In genomic region chr5:99848158-99848988, GRCm38 (mm10) we compare ENCODE assay signal across 26 mouse cellular contexts. TPM values are rescaled to one million over a fixed set of nuclear protein-coding genes. Genes with fewer than 3 reads are reported as not detected.
DNase-seq lines count a peak whose midpoint lies in the region; ATAC-seq and TF ChIP-seq lines count a peak whose summit lies in the region.
"Had no signal": no experiment of that assay in that cellular context is flagged by ENCODE, and none has a peak within 500 bp of the region (broad histone marks: within the 10 kb centered on the region; RNA-seq: fewer than 3 reads in every experiment).

No protein-coding gene starts in this region.

- H3K4me2 ChIP-seq in forebrain, postnatal 0 days (ENCODE audit: low read depth) = no peak overlapping the region
- no peak overlapping the region for H3K4me2 ChIP-seq in forebrain, embryonic 11.5 days (ENCODE audit: low read depth, low read length, severe bottlenecking)
- no peak overlapping the region for H3K4me2 ChIP-seq in hindbrain, embryonic 13.5 days
- no peak overlapping the region for H3K4me2 ChIP-seq in hindbrain, embryonic 11.5 days (replicated peaks; ENCODE audit: low read depth, low read length)
- H3K4me2 ChIP-seq in neural tube, embryonic 15.5 days = no peak overlapping the region
- H3K4me2 ChIP-seq: heart, embryonic 12.5 days; lung, embryonic 15.5 days; stomach, embryonic 15.5 days had no signal

- peak overlapping the region; percentile 22; the same call in 1 of the 2 replicates for H3K27ac ChIP-seq in forebrain, postnatal 0 days (ENCODE audit: low read depth, low read length)
- H3K27ac ChIP-seq in forebrain, embryonic 11.5 days (ENCODE audit: low read depth, low read length) = no peak overlapping the region
- peak overlapping the region; percentile 55 for H3K27ac ChIP-seq in hindbrain, embryonic 13.5 days
- H3K27ac ChIP-seq in hindbrain, embryonic 11.5 days (ENCODE audit: low read depth, low read length) = no peak overlapping the region
- H3K27ac ChIP-seq in limb, embryonic 10.5 days = 0 out of 2 replicates have a peak overlapping the region, but pooled peaks have one; percentile 23
- 0 out of 2 replicates have a peak overlapping the region, but pooled peaks have one; percentile 48 for H3K27ac ChIP-seq in neural tube, embryonic 15.5 days (replicated peaks)
- H3K27ac ChIP-seq: liver, embryonic 14.5 days; lung, embryonic 15.5 days; stomach, embryonic 15.5 days had no signal

- peaks cover 4% of the 10 kb centered on the region for H3K4me1 ChIP-seq in forebrain, postnatal 0 days (ENCODE audit: insufficient read depth)
- H3K4me1 ChIP-seq in forebrain, embryonic 11.5 days (replicated peaks; ENCODE audit: control insufficient read depth, insufficient read depth, low read length) = no peaks in the 10 kb centered on the region
- H3K4me1 ChIP-seq in hindbrain, embryonic 13.5 days (replicated peaks) = peaks cover 22% of the 10 kb centered on the region
- no peaks in the 10 kb centered on the region for H3K4me1 ChIP-seq in hindbrain, embryonic 11.5 days (replicated peaks; ENCODE audit: control insufficient read depth, insufficient read depth, low read length)
- H3K4me1 ChIP-seq in limb, embryonic 10.5 days = peaks cover 8% of the 10 kb centered on the region; the same call in 1 of the 2 replicates
- H3K4me1 ChIP-seq in neural tube, embryonic 15.5 days = peaks cover 18% of the 10 kb centered on the region
- H3K4me1 ChIP-seq: lung, embryonic 15.5 days; stomach, embryonic 15.5 days had no signal

- DNase-seq in forebrain, postnatal 0 days = no peak
- DNase-seq in forebrain, embryonic 11.5 days (ENCODE audit: low spot score) = no peak
- DNase-seq in hindbrain, embryonic 11.5 days (ENCODE audit: low spot score) = no peak
- DNase-seq in limb, embryonic 10.5 days (ENCODE audit: low spot score) = no peak
- DNase-seq: adrenal gland, postnatal 36 days; cerebellum, adult 18-20 months; cerebellum, postnatal 25 days; embryo, embryonic 11 days; gastrocnemius, postnatal 36 days; kidney, postnatal 4 days; layer of hippocampus, adult 9-11 months; lung, postnatal 4 days; thymus, adult 18-20 months had no signal

- no peaks in the 10 kb centered on the region for H3K36me3 ChIP-seq in forebrain, postnatal 0 days (ENCODE audit: insufficient read depth)
- H3K36me3 ChIP-seq in forebrain, embryonic 11.5 days (ENCODE audit: control insufficient read depth, insufficient read depth, low read length) = no peaks in the 10 kb centered on the region
- H3K36me3 ChIP-seq in hindbrain, embryonic 13.5 days = no peaks in the 10 kb centered on the region
- H3K36me3 ChIP-seq in hindbrain, embryonic 11.5 days (ENCODE audit: control insufficient read depth, insufficient read depth, low read length) = no peaks in the 10 kb centered on the region
- no peaks in the 10 kb centered on the region for H3K36me3 ChIP-seq in limb, embryonic 10.5 days
- H3K36me3 ChIP-seq in neural tube, embryonic 15.5 days = no peaks in the 10 kb centered on the region
- H3K36me3 ChIP-seq: heart, embryonic 12.5 days; lung, embryonic 15.5 days; stomach, embryonic 15.5 days had no signal

- no peaks in the 10 kb centered on the region for H3K9me3 ChIP-seq in forebrain, postnatal 0 days (ENCODE audit: low read length)
- H3K9me3 ChIP-seq in forebrain, embryonic 11.5 days (ENCODE audit: control insufficient read depth, low read length) = no peaks in the 10 kb centered on the region
- H3K9me3 ChIP-seq in hindbrain, embryonic 13.5 days = no peaks in the 10 kb centered on the region
- H3K9me3 ChIP-seq in hindbrain, embryonic 11.5 days (ENCODE audit: control insufficient read depth, low read length) = no peaks in the 10 kb centered on the region
- no peaks in the 10 kb centered on the region for H3K9me3 ChIP-seq in limb, embryonic 10.5 days (replicated peaks)
- H3K9me3 ChIP-seq in neural tube, embryonic 15.5 days (replicated peaks) = no peaks in the 10 kb centered on the region
- H3K9me3 ChIP-seq: heart, embryonic 12.5 days; lung, embryonic 15.5 days; stomach, embryonic 15.5 days had no signal

- H3K4me3 ChIP-seq in forebrain, postnatal 0 days (ENCODE audit: low read depth, low read length) = no peak overlapping the region
- no peak overlapping the region for H3K4me3 ChIP-seq in forebrain, embryonic 11.5 days (ENCODE audit: low read depth, low read length)
- H3K4me3 ChIP-seq in hindbrain, embryonic 13.5 days = no peak overlapping the region
- no peak overlapping the region for H3K4me3 ChIP-seq in hindbrain, embryonic 11.5 days (ENCODE audit: low read depth, low read length)
- no peak overlapping the region for H3K4me3 ChIP-seq in limb, embryonic 10.5 days
- H3K4me3 ChIP-seq in neural tube, embryonic 15.5 days (replicated peaks) = no peak overlapping the region
- H3K4me3 ChIP-seq: heart, embryonic 12.5 days; lung, embryonic 15.5 days; stomach, embryonic 15.5 days had no signal

- TF ChIP-seq CTCF in forebrain, postnatal 0 days (IDR thresholded peaks at IDR 0.05; ENCODE audit: low read depth) = no peak

- WGBS in forebrain, postnatal 0 days = 83% methylated on average over 17 of the region's 17 CpGs
- 91% methylated on average over 17 of the region's 17 CpGs for WGBS in forebrain, embryonic 11.5 days
- 69% methylated on average over 17 of the region's 17 CpGs for WGBS in hindbrain, embryonic 13.5 days
- WGBS in hindbrain, embryonic 11.5 days = 87% methylated on average over 17 of the region's 17 CpGs
- 92% methylated on average over 17 of the region's 17 CpGs for WGBS in limb, embryonic 10.5 days
- 61% methylated on average over 17 of the region's 17 CpGs for WGBS in neural tube, embryonic 15.5 days

- H3K27me3 ChIP-seq in forebrain, postnatal 0 days (ENCODE audit: insufficient read depth, low read length) = no peaks in the 10 kb centered on the region
- H3K27me3 ChIP-seq in forebrain, embryonic 11.5 days (ENCODE audit: control insufficient read depth, insufficient read depth, low read length) = no peaks in the 10 kb centered on the region
- no peaks in the 10 kb centered on the region for H3K27me3 ChIP-seq in hindbrain, embryonic 13.5 days
- H3K27me3 ChIP-seq in hindbrain, embryonic 11.5 days (ENCODE audit: control insufficient read depth, insufficient read depth, low read length) = no peaks in the 10 kb centered on the region
- H3K27me3 ChIP-seq in limb, embryonic 10.5 days (ENCODE audit: low read depth, poor library complexity, severe bottlenecking) = no peaks in the 10 kb centered on the region
- no peaks in the 10 kb centered on the region for H3K27me3 ChIP-seq in neural tube, embryonic 15.5 days (replicated peaks)
- H3K27me3 ChIP-seq: CH12.LX; heart, embryonic 12.5 days; lung, embryonic 15.5 days; stomach, embryonic 15.5 days had no signal

- no peak for ATAC-seq in forebrain, postnatal 0 days
- no peak for ATAC-seq in forebrain, embryonic 11.5 days (replicated peaks; ENCODE audit: low FRiP score)
- no peak for ATAC-seq in hindbrain, embryonic 13.5 days (ENCODE audit: low FRiP score)
- no peak for ATAC-seq in hindbrain, embryonic 11.5 days (ENCODE audit: low FRiP score)
- ATAC-seq in neural tube, embryonic 15.5 days (ENCODE audit: low FRiP score) = no peak
- ATAC-seq in monocyte, adult 5-6 weeks (replicated peaks; ENCODE audit: insufficient number of reproducible peaks, low FRiP score, low TSS enrichment, poor library complexity, severe bottlenecking) = no peak
- ATAC-seq: intestine, embryonic 16.5 days had no signal

- no peak overlapping the region for H3K9ac ChIP-seq in forebrain, postnatal 0 days
- H3K9ac ChIP-seq in forebrain, embryonic 11.5 days (ENCODE audit: low read length) = no peak overlapping the region
- H3K9ac ChIP-seq in hindbrain, embryonic 13.5 days = no peak overlapping the region
- H3K9ac ChIP-seq in hindbrain, embryonic 11.5 days (ENCODE audit: low read depth, low read length) = no peak overlapping the region
- H3K9ac ChIP-seq in neural tube, embryonic 15.5 days (replicated peaks) = no peak overlapping the region
- H3K9ac ChIP-seq: heart, embryonic 12.5 days; liver, embryonic 14.5 days; lung, embryonic 15.5 days; stomach, embryonic 15.5 days had no signal

RNA-seq across cellular contexts. Expression of gene Vamp9, which starts 57.7 kb away (rescaled TPM):
- 0.52 and 1.5 TPM in 2 replicates for total RNA-seq in forebrain, postnatal 0 days (2014; rRNA removed)
- 0.73 and 1.2 TPM in 2 replicates for polyA plus RNA-seq in forebrain, postnatal 0 days (2015; fragmentation: Nextera tagmentation; extraction: Ambion mirVana)
- polyA plus RNA-seq in forebrain, embryonic 11.5 days (2014; fragmentation: Nextera tagmentation; extraction: Ambion mirVana) = 0.51 TPM in 1 of 2 replicates, not detected in the other
- 0.79 and 0.93 TPM in 2 replicates for polyA plus RNA-seq in hindbrain, embryonic 13.5 days (2015; fragmentation: Nextera tagmentation; extraction: Ambion mirVana)
- polyA plus RNA-seq in hindbrain, embryonic 11.5 days (2014; fragmentation: Nextera tagmentation; extraction: Ambion mirVana) = 0.24 and 0.60 TPM in 2 replicates
- polyA plus RNA-seq in limb, embryonic 10.5 days (2016; fragmentation: Nextera tagmentation; extraction: Ambion mirVana) = not detected in 2 replicates
- polyA plus RNA-seq in neural tube, embryonic 15.5 days (2015; fragmentation: Nextera tagmentation; extraction: Ambion mirVana) = 1.4 TPM in 2 replicates
- total RNA-seq in monocyte, adult 5-6 weeks (2017) = not detected in 3 replicates
- total RNA-seq: CH12.LX; gastrocnemius, postnatal 36 days; hematopoietic stem cell, adult 5-6 weeks; MEL had no signal
- polyA plus RNA-seq: embryonic facial prominence, embryonic 14.5 days; heart, embryonic 12.5 days; kidney, embryonic 14.5 days; liver, embryonic 14.5 days had no signal

Comparison
In these comparisons a context has a peak if more than half of its experiments do, and no peak if none do; other contexts are left out.
1. H3K27ac ChIP-seq: peak in forebrain, postnatal 0 days (single experiment), hindbrain, embryonic 13.5 days (single experiment), limb, embryonic 10.5 days (single experiment) and neural tube, embryonic 15.5 days (single experiment); none in forebrain, embryonic 11.5 days (single experiment) and hindbrain, embryonic 11.5 days (single experiment).